Mouse (Mus musculus) layer of hippocampus, adult 9-10 months (tissue): ENCODE measurements around the gene Cenpp.

ENCODE experiments used
- DNase-seq: peaks from one replicate; pipeline ENCODE4 v3.0.0; 2022; ENCODE audit warnings: low spot score

Gene Cenpp

GRCm38 (mm10) chr13:49460692-49461414 is 191.7 kb downstream of the Cenpp start:
- DNase-seq = no peak

GRCm38 (mm10) chr13:49460276-49460675 is 192.3 kb downstream of the Cenpp start:
- DNase-seq = no peak

- DNase-seq = no peak
Observed at GRCm38 (mm10) chr13:49449318-49449749, 203.3 kb downstream of the Cenpp start.

GRCm38 (mm10) chr13:49444451-49444850 is 208.1 kb downstream of the Cenpp start:
- no peak for DNase-seq

- DNase-seq = no peak
Observed at GRCm38 (mm10) chr13:49436170-49436569, 216.4 kb downstream of the Cenpp start.

GRCm38 (mm10) chr13:49435745-49436144 is 216.8 kb downstream of the Cenpp start:
- no peak for DNase-seq

- no peak for DNase-seq
Observed at GRCm38 (mm10) chr13:49433268-49434029, 219.1 kb downstream of the Cenpp start.

GRCm38 (mm10) chr13:49430529-49430928 is 222.1 kb downstream of the Cenpp start:
- no peak for DNase-seq

GRCm38 (mm10) chr13:49428042-49428675 is 224.4 kb downstream of the Cenpp start:
- DNase-seq = no peak

GRCm38 (mm10) chr13:49426736-49427135 is 225.8 kb downstream of the Cenpp start:
- DNase-seq = no peak

- no peak for DNase-seq
Observed at GRCm38 (mm10) chr13:49421959-49422358, 230.6 kb downstream of the Cenpp start.

GRCm38 (mm10) chr13:49421606-49421917 is 231.0 kb downstream of the Cenpp start:
- no peak for DNase-seq

- peak; percentile 94 for DNase-seq
Observed at GRCm38 (mm10) chr13:49420754-49421605, 231.6 kb downstream of the Cenpp start, which contains the start of gene Ippk. Ippk (plus strand) TSS chr13:49421249.
